Mouse (Mus musculus): ENCODE results near the gene Calcb. TPM values are rescaled to one million over a fixed set of nuclear protein-coding genes. Genes with fewer than 3 reads are reported as not detected.
A peak's percentile ranks its signal among the peaks of the same experiment; 100 is the strongest.

Calcb gene
- total RNA-seq (2015) (not detected in 2 replicates), total RNA-seq (2017) (not detected in 2 replicates)

DNA sequence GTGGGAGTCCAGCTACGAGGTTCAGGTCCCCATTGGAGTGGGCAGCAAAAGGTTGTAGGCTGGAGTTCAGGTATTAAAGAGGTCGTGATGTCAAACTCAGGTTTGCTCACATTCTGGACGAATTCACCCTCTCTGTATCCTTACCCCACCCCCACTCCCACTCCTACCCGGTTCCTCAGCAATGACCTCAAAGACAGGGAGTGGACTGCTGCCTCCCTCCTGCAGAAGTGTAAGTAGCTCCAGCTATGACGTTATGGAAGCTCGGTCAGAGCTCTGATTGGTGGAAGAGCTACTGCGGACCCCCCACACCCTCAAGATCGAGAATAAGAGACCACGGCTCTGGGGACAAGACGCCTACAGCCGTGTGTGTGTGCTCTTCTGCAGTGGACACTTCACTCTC, at the start of gene Calcb:
Calcb (plus strand) TSS at position 344 of the 400 bp plus-strand sequence.
- ATAC-seq (replicated peaks; ENCODE audit: poor library complexity): 0 out of 2 replicates have a peak, but pooled peaks have one; percentile 9

- ATAC-seq (replicated peaks; ENCODE audit: poor library complexity): peak; percentile 31; the same call in 1 of the 2 replicates
Measured at GRCm38 (mm10) chr7:114671405-114671804, 47.0 kb upstream of the Calcb start.

- ATAC-seq (replicated peaks; ENCODE audit: poor library complexity): peak; percentile 63; the same call in 1 of the 2 replicates
Measured at GRCm38 (mm10) chr7:114672697-114673096, 45.7 kb upstream of the Calcb start.

- no peak for ATAC-seq (replicated peaks; ENCODE audit: poor library complexity)
Measured at GRCm38 (mm10) chr7:114692339-114692738, 26.1 kb upstream of the Calcb start.

DNA sequence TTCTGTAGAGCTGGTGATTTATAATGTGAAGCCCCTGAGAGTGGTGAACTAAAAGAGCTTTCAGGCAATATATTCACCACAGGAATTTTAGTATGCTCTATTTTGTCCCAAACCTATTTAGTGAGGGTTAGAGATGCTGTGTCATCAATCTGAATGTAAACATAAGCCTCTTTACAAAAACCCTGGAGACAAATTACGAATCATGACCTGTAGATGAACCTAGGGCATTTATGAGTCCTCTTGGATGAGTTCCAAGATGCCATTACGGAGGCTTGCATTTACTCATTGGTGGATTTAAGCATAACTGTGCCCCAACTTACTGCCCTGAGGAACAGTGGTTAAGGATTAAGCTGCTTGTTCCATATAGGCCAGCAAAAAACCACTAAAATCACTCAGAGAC, 17.6 kb upstream of the Calcb start:
- no peak for ATAC-seq (replicated peaks; ENCODE audit: poor library complexity)

DNA sequence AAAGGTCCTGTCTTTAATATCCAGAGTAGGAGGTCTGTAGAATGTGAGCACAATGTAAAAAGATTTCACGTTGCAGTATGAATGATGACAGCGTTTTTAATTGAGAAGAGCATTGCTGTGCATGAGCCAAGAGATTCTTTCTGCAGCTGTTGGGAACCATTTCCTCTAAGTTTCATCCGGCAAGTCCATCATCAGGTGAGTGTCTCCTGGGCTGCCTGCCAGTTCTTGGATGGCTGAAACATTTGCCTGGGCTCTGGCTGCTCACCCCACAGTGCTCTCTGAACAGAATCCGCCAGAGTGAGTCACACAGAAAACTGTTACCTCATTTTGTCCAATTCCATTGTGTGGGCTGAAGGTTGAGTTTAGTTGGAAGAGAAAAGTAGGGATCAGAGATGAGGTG, 11.7 kb upstream of the Calcb start:
- no peak for ATAC-seq (replicated peaks; ENCODE audit: poor library complexity)

DNA sequence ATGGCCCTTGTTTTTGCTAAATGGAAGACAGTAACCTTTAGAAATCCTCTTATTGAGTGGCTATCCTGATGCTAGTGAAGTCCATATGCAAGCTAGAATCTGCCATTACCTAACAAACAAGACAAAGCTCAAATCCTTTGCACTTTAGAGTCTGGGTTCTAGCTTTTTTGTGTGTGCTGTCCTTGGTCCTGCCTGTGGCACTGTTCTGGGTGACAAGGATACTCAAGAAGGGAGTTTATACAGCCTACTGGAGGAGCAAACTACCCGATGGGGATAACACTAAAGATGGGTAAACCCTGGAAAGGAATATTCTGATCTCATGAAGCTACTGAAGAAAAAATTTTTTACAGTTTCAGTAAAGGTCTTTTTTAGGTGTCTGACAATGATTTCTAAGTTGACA, 11.0 kb upstream of the Calcb start:
- no peak for ATAC-seq (replicated peaks; ENCODE audit: poor library complexity)

DNA sequence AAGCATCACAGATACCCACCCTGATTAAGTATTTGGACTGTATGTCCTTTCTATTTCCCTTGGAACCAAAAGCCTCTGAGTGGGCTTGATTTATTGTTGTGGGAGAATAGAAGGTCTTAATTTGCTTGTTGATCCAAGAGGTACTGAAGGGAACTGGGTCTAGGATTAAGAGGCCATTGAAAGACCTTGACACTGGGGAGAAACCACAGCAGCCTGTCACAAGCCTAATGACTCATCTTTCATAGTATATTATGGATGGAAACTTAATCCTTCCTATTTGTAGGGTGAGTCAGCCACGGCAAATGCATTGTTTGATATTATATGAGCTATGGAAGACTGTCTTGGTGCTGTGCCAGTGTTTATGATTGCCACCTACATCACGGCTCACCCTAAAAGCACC, 8.0 kb upstream of the Calcb start:
- no peak for ATAC-seq (replicated peaks; ENCODE audit: poor library complexity)

DNA sequence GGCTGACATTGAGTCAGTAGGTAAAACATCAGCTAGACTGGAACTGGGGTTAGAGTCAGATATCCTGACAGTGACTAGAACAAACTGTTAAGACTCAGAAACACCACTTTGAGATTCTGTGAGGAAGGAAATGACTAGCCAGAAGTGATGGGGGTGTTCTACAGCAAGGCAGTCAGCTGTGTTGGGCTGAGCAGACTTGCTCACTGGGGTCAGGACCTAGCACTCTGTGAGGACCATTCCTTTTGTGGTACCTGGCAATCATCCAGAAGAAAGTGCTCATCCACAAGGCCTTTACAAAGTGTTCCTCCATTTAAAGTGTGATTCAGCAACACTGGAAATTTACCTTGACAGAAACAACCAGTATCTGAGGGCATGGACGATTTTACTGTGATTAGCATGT, 5.9 kb upstream of the Calcb start:
- peak; percentile 52 for ATAC-seq (replicated peaks; ENCODE audit: poor library complexity)

- peak; percentile 82 for ATAC-seq (replicated peaks; ENCODE audit: poor library complexity)
Measured at GRCm38 (mm10) chr7:114719381-114720131, 1.1 kb downstream of the Calcb start.

DNA sequence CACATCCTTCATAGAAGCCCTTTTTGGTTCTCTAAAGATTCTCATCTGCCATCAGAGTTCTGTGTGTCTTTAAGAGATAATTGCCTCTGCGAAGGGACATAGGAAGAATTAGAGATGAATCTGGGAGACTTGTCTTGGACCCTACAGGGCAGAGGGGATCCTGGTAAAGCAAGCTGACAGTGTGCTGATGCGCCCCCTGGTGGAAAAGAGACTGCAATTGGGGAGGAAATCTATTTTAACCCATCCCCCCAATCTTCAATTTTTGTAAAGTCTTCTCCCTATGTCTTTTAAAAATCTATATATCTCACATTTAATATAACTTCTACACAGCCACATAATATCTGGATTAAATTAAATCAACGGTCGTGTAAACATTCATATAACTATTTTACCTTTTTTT, 11.3 kb downstream of the Calcb start:
- ATAC-seq (replicated peaks; ENCODE audit: poor library complexity): peak; percentile 72

- ATAC-seq (replicated peaks; ENCODE audit: poor library complexity): 0 out of 2 replicates have a peak, but pooled peaks have one; percentile 37
Measured at GRCm38 (mm10) chr7:114731175-114731574, 12.7 kb downstream of the Calcb start.

DNA sequence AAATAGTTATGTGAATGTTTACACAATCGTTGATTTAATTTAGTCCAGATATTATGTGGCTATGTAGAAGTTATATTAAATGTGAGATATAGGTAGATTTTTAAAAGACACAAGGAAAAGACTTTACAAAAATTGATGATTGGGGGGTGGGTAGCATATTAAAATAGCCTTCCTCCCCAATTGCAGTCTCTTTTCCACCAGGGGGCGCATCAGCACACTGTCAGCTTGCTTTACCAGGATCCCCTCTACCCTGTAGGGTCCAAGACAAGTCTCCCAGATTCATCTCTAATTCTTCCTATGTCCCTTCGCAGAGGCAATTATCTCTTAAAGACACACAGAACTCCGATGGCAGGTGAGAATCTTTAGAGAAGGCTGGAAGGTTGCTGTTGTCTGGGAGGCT, 13.3 kb downstream of the Calcb start:
- ATAC-seq (replicated peaks; ENCODE audit: poor library complexity): peak; percentile 58; the same call in 1 of the 2 replicates

GRCm38 (mm10) chr7:114736256-114736655, 17.8 kb downstream of the Calcb start:
- ATAC-seq (replicated peaks; ENCODE audit: poor library complexity): no peak

DNA sequence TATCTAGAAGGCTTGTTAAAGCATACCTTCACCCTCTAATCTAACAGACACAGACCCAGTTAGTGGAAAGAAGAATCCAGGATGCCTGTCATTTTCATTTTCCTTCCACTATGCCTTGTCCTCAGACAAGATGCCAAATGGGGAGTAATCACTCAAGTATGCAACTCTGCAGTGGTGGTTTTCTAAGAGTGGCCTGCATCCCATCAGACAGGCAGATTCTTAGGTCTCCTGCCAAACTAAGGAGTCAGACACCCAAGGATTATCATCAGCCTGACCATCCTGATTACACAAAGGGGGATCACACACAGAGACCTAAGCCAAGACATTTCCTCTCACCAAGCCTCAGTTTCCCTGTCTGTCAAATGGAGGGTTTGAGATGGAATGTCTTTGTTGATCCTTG, 19.7 kb downstream of the Calcb start:
- no peak for ATAC-seq (replicated peaks; ENCODE audit: poor library complexity)

DNA sequence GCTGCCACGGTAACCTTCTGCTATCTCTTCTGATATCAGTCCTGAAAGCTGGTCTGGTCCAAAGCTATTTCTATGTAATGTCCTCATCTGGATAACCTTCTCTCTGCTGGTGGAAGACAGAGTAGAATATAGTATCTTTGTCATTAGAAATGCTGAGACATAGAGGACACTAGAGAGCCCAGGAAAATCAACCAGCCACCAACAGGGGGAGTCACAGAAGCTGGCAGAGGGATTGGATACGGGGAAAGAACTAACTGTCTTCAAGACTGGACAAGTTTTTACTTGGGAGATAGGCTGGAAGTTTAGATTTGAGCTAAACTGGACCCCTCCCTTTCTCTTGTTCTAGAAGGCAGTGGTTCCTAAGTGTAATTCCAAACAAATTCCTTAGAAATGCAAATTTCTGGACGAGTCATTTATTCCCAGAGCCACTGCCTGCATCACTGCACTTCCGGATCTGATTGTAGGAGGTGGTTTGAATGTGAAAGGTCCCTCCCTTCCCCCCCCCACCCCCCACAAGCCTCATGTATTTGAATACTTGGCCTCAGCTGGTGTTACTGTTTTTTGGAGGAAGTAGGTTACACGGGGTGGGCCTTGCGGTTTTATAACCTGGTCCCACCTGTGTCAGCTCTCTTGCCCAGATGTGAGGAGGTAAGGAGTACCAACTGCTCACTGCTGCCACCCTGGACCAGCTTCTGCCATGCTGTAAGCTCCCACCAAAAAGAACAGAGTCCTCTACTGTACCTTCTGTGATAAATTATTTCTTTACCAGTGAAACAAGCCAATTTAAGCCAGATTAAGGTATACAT, 22.1 kb downstream of the Calcb start:
- ATAC-seq (replicated peaks; ENCODE audit: poor library complexity): no peak

- no peak for ATAC-seq (replicated peaks; ENCODE audit: poor library complexity)
Measured at GRCm38 (mm10) chr7:114743022-114743780, 24.8 kb downstream of the Calcb start, which contains the start of gene Insc. TSS of gene Insc (plus strand) at chr7:114743694.

DNA sequence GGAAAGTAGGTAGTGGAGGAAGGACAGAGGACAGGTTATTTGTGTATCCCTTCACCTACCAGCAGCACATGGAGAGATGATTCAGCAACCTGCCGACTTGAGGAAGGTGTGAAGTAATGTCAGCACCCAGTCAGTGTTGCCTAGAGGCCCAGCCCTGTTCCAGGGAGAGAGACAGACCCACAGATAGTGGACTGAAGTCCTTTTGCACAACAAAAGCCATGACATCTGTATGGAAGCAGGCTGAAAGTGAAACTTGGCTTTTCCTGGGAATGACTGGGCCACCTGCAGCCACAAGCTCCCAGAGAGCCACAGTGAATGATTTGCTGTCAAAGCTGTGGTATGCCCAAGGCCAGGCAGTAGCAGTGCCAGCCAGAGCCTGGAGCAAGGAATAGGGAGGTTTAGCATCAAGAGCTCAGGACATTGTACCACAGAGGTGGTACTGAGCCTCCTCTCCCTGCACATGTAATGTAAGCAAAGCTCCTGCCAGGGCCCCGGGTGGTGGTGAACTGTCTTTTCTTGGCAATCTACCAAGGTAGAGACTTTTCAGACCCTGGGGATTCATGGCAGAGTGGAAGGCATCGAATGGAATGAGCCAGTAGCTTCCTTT, 26.3 kb downstream of the Calcb start:
- ATAC-seq (replicated peaks; ENCODE audit: poor library complexity): no peak

GRCm38 (mm10) chr7:114745481-114746271, 27.2 kb downstream of the Calcb start:
- ATAC-seq (replicated peaks; ENCODE audit: poor library complexity): no peak

DNA sequence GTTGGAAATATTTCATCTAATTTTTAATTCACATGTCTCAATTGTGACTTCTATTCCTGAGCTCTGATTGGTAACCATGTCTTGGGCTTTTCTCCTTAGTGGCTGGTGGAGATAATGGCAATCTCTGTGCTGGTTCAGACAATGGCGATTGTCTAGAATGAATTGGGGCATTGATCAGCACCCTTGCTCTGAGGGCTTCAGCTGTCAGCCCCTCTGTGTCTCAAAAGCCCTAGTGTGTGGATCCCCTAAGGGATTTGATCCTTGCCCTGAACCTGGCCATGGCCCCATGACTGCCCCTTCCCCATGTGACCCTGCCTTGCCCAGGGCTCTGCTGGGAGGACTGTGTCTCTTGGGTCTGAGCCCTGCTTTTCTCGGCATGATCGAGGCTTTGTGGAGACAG, 29.2 kb downstream of the Calcb start:
- ATAC-seq (replicated peaks; ENCODE audit: poor library complexity): no peak

All from megakaryocyte progenitor cell, adult 5-6 weeks (primary cell).